Mouse (Mus musculus) central nervous system, embryonic 18 days (tissue): ENCODE measurements around the gene Ogdhl. TPM values are rescaled to one million over a fixed set of nuclear protein-coding genes. Genes with fewer than 3 reads are reported as not detected.

Experiments used
- polyA plus RNA-seq: library from polyadenylated mRNA; depleted of rRNA; stranded (reverse); fragments of >200 nt; gene quantifications from 2 replicates; pipeline ENCODE4 v1.2.3, GENCODE M21; 2012; rRNA removed

The Ogdhl gene
- polyA plus RNA-seq, result 25.0 and 26.9 TPM in 2 replicates

GRCm38 (mm10) chr14:32321732-32322685 lies at the start of gene Ogdhl:
TSS of gene Ogdhl (plus strand) at chr14:32322019.

GRCm38 (mm10) chr14:32388196-32388595 lies 66.4 kb downstream of the Ogdhl start, which contains the start of gene 1700024G13Rik:
TSS of gene 1700024G13Rik (minus strand) at chr14:32388391.

Other genes starting within 250 kb of the Ogdhl start
- gene Oxnad1, start 236.6 kb upstream of the Ogdhl start, polyA plus RNA-seq, result 22.1 and 23.4 TPM in 2 replicates
- 45.1 and 50.9 TPM in 2 replicates for gene Dph3, start 236.3 kb upstream of the Ogdhl start, polyA plus RNA-seq
- gene Msmb, start 180.0 kb upstream of the Ogdhl start, polyA plus RNA-seq, result not detected in 2 replicates
- 63.1 and 69.4 TPM in 2 replicates for gene Ncoa4, start 162.2 kb upstream of the Ogdhl start, polyA plus RNA-seq
- 141 and 160 TPM in 2 replicates for gene Timm23, start 120.1 kb upstream of the Ogdhl start, polyA plus RNA-seq
- gene Parg, start 120.1 kb upstream of the Ogdhl start, polyA plus RNA-seq, result 16.7 and 16.8 TPM in 2 replicates
- 0.32 and 0.72 TPM in 2 replicates for gene 1700024G13Rik, start 66.4 kb downstream of the Ogdhl start, polyA plus RNA-seq
- gene Slc18a3, start 142.8 kb downstream of the Ogdhl start, polyA plus RNA-seq, result 1.5 and 2.0 TPM in 2 replicates
- gene Chat, start 144.0 kb downstream of the Ogdhl start, polyA plus RNA-seq, result 0.95 and 0.96 TPM in 2 replicates
- gene Ercc6, start 191.5 kb downstream of the Ogdhl start, polyA plus RNA-seq, result 13.0 and 13.4 TPM in 2 replicates